Mouse (Mus musculus): ENCODE data around the gene Tmem62.
"Not testable (repeated sequence)": the region's sequence is repeated elsewhere in the genome, so short reads cannot be mapped to it uniquely, and the experiment has no call there.

Gene Tmem62

GRCm38 (mm10) chr2:120976990-120977925 lies at the start of gene Tmem62:
TSS of gene Tmem62 (plus strand) at chr2:120977017.
- peak; percentile 76 to 84 for DNase-seq

- no peak for DNase-seq
These were observed 43.8 kb upstream of the Tmem62 start for GRCm38 (mm10) chr2:120933038-120933437.

GRCm38 (mm10) chr2:120951208-120951607 lies 25.6 kb upstream of the Tmem62 start:
- peak; percentile 67 to 71 for DNase-seq

GRCm38 (mm10) chr2:120952176-120952938 lies 24.5 kb upstream of the Tmem62 start:
- no peak for DNase-seq

GRCm38 (mm10) chr2:120959363-120959762 lies 17.5 kb upstream of the Tmem62 start:
- no peak for DNase-seq

- no peak for DNase-seq
These were observed 17.0 kb upstream of the Tmem62 start for GRCm38 (mm10) chr2:120959827-120960226.

GRCm38 (mm10) chr2:120960261-120960660 lies 16.6 kb upstream of the Tmem62 start:
- DNase-seq: no peak

- DNase-seq: no peak
These were observed 13.7 kb upstream of the Tmem62 start for GRCm38 (mm10) chr2:120963110-120963509.

- DNase-seq: no peak
These were observed 11.3 kb upstream of the Tmem62 start for GRCm38 (mm10) chr2:120965486-120965885.

- DNase-seq: peak; percentile 27 to 51
These were observed 6.7 kb upstream of the Tmem62 start for GRCm38 (mm10) chr2:120970045-120970539.

- peak; percentile 85 to 86 for DNase-seq
These were observed 6.2 kb upstream of the Tmem62 start, which contains the start of gene Ubr1 for GRCm38 (mm10) chr2:120970559-120971080. TSS of gene Ubr1 (minus strand) at chr2:120970715.

GRCm38 (mm10) chr2:120971766-120972165 lies 5.1 kb upstream of the Tmem62 start:
- no peak for DNase-seq

GRCm38 (mm10) chr2:120972257-120972656 lies 4.6 kb upstream of the Tmem62 start:
- not testable (repeated sequence) for DNase-seq

- DNase-seq: no peak
These were observed 3.9 kb upstream of the Tmem62 start for GRCm38 (mm10) chr2:120972964-120973363.

- DNase-seq: no peak
These were observed 509 bp upstream of the Tmem62 start for GRCm38 (mm10) chr2:120976308-120976707.

GRCm38 (mm10) chr2:120977926-120978692 lies 1.3 kb downstream of the Tmem62 start:
- no peak for DNase-seq

GRCm38 (mm10) chr2:120978693-120979037 lies 1.8 kb downstream of the Tmem62 start:
- no peak for DNase-seq

- peak in 1 of 2 experiments; percentile 49 for DNase-seq
These were observed 3.0 kb downstream of the Tmem62 start for GRCm38 (mm10) chr2:120979819-120980218.

GRCm38 (mm10) chr2:120980861-120981260 lies 4.0 kb downstream of the Tmem62 start:
- DNase-seq: no peak

GRCm38 (mm10) chr2:120983611-120984010 lies 6.8 kb downstream of the Tmem62 start:
- DNase-seq: peak in 1 of 2 experiments; percentile 34

GRCm38 (mm10) chr2:120985241-120985640 lies 8.4 kb downstream of the Tmem62 start:
- no peak for DNase-seq

- DNase-seq: no peak
These were observed 14.4 kb downstream of the Tmem62 start for GRCm38 (mm10) chr2:120991196-120991595.

All from cerebellum, adult 18-20 months (tissue).